Mouse (Mus musculus): ENCODE results near the gene Ralgapa2.

Ralgapa2 gene

DNA sequence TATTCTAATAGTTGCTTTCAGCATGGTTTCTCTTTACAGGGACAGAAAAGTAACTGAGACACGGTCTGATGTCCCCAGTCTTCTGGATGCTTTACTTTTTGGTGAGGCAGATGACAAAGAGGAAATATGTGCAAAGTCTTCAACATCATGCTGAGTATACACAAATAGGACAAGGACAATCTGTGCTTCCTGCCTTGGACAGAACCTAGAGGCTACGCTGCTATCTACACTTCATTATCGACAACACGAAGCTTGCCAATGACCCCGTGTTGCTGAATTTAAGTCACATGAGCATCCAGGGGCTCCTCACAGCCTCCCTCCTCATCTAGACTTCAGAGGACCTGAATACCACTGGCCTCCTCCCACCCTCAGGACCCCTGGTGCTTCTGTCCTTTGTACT lies 161.9 kb downstream of the Ralgapa2 start:
- WGBS: 93% methylated on average over 5 of the region's 5 CpGs

DNA sequence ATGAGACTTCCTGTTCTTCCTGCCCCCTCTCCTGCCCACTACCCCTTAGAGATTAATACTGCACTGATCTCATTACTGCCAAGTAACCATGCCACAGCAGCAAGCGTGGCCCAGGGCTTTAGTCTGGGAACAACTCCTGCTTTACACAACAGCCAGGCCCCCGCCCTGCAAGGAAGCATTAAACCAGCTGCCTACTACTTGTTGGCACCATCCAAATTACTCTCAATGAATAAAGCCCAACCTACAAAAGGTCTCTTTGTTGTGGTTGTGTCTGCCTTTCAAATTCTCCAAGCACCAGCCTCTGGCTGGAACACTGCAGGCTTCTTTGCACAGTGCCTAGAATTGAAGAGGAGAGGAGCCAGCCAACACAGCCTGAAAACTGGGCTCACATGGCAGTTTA lies 164.2 kb downstream of the Ralgapa2 start:
- 61% methylated on average over 2 of the region's 2 CpGs for WGBS

DNA sequence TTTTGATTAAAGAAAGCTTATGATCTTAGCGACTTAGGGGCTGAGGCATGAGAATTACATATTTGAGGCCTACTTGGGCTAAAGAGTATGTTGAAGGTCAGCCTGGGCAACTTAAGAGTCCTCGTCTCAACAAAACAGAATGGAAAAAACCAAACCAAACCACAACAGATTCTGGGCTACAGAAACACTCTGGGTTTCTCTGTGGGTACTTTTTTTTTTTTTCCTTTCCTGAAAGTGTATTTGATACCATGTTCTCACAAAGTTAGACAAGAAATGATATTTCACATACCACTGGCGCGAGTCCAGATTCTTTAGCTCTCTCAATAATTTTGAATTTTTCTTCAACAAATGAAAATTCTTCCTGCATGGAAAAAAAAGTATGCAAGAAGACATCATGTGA lies 172.1 kb downstream of the Ralgapa2 start:
- WGBS: over 99% methylated on average over 4 of the region's 4 CpGs

DNA sequence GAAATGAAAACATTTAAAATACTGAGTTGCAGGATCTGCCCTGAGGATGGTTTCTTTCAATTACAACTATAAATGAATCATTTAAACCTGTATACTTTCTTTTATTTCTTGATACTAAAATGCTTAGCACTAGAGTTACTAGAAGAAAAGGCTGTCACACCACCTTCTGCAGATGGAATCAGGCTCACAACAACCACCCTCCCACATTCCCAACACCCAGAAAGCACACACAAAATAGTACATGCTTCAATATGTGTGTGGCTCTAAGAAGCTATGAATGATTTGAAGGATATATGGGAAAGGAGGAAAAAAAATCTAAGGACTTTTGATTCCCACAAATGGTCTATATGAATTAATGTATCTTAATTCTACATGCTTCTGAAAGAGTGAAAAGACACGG lies 174.6 kb downstream of the Ralgapa2 start:
- WGBS: 42% methylated on average over 1 of the region's 1 CpGs

DNA sequence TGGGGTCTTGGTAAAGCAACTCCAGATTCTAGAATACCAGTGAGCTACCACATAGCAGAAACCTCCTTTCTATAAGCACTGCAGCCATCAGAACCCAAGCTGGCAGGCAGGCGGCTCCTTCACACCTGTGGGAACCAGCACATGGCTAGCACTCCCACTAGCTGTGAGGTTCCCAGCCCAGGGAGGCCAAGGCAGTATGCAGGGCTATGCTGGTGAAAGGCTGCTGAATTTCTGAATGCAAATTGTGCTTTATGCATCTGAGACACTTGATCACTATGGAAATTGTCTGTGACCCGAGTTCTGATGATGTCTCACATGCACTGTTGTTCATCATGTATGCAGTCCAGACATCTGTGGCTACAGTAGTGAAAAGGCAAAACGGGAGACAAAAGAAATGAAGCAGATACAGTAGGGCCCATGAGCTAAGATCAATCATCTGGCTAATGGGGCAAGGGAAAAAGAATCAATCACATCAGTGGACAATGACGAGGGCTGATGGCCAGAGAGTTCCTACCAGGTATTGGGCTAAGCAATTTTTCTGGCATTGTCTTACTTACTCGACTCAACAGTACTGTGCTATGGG lies 180.2 kb downstream of the Ralgapa2 start:
- 78% methylated on average over 5 of the region's 5 CpGs for WGBS

DNA sequence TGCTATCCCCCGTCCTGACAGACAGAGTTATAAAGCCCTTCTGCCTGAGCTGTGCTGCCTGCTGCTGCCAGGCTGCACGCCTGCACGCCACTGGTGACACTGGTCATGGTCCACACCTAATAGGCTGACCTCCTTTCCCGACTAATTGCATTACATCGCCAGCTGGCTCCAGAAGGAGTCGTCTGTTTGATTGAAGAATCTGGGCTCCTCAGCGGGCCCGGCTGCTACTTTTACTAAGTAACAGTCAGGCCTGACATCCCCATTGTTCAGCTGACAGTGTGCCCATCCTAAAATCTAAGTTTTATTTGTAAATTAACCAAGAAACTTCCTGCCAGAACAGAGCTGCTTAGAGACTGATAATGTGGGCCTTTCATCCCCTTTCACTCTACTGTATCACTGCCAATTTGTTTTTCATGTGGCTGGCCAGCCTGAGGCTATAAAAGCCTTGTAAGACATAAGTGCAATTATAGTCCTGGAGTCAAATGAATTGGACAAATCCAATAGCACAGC lies 181.3 kb downstream of the Ralgapa2 start:
- WGBS: 57% methylated on average over 8 of the region's 8 CpGs

DNA sequence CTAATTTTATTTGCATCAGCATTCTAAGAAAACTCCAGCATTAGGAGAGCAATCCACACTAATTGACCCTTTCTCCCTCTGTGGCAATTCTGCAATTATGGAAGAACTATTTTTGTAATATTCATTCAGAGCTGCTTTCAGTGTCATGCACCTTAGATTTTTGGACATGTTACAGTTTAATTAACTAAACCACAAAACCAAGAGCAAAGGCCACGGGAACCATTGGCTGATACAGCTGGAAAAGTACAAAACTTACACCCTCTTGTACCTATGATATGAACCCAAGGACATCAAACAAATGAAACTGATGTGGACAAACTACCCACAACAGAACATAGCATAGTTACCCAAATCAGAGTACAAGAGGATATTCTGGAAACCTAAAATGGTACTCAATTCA lies 182.0 kb downstream of the Ralgapa2 start:
- 91% methylated on average over 1 of the region's 1 CpGs for WGBS

DNA sequence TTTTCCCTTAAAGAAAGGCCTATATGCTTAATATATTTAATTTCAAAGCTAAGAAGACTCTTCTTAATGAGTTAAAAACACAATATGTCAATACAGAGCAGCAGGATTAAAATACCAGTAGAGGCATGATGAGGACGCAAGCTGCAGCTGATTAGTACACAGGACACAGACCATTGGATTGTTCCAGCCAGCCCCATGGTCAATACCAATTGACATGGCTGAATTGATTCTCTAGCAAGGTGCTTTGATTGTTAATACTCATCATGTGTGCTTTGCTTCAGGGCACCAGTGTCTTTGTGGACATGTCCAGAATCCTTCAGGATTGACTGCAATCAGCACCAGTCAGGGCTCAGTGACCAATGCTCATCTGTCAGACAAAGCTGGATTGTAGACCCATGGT lies 185.5 kb downstream of the Ralgapa2 start:
- WGBS: 98% methylated on average over 1 of the region's 1 CpGs

DNA sequence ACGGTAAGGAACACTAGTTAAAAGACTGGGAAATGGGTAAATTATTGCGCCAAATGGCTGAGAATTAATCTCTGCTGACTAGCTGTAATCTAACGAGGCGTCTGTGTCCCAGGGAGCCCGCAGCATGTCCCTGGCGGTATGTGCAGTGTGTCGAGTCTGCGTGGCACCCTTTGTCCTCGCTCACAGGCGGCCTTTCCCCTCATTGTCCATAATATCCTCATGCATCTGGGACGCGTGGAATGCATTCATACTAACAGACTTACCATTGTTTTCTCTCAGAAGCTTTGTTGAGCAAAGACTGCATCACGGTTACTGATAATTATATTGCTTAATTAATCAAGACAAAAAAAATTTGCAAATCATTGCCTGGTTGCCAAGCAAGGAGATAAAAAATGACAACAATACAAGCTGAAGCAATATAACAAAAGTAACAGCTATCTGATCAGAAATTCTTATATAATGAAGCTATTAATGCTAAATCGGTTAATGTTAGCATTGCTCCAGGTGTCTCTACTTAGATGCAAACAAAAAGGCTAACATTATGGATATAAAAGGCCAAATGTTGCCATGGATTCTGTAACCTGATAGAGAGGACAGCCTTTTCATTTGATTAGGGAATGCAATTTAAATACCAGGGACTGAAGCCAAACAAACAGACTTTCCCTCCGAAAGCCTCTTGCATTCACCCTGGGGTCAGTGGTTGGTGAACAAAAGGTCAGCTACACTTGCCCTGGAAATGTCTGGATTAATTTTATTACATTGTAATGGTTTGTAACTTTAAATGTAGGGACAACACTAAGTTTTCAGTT lies 187.0 kb downstream of the Ralgapa2 start:
- 66% methylated on average over 15 of the region's 15 CpGs for WGBS

DNA sequence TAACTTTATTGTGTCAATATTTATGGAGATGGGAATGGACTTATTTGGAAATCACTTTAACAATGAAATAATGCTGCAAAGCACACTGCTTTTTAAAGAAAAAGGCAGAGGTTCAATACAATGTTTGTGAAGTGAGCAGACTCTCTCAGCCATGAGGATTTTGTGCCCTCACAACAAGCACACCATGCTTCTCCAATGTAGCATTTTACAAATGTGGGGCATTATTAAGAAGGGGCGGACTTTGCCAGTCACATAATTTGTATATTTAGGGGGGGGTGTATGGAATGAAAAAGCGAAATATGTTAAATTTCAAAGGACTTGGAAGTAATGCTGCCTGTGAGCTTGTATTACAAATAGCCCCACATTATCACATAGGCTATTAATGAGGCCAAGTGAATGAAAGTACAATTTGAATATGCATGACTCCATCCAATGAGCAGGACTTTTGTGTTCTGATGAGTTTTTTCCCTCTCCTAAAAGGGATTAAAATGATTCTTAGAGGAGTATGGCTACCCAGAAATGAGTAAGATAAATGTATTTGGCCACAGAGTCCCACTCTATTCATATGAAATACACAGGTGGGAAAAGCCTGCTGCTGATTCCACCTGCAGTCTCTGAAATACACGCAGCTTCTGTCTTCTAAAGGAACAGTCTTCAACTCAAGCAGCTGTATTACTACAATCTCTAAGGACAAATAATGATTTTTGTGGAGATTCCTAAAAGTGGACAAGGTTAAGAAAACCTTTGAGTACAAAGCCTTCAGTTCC lies 187.8 kb downstream of the Ralgapa2 start:
- WGBS: 85% methylated on average over 3 of the region's 3 CpGs

DNA sequence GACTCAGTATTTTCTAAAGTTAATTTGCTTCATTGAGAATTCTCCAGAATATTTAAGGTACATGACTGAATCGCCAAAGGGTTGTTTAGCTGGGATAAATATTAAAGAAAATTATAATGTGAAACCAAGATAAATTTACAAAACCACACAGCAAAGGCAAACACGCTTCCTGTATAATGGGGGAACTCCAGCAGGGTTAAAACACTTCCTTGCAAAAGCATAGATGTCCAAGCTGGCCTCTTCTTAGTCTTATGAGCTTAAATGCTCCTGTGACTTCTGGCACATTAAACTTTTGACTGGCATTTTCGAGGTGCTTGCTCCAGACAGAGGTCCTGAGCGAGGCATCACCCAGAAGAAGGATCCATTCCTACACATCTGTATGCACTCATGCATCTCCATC lies 188.6 kb downstream of the Ralgapa2 start:
- 92% methylated on average over 4 of the region's 4 CpGs for WGBS

DNA sequence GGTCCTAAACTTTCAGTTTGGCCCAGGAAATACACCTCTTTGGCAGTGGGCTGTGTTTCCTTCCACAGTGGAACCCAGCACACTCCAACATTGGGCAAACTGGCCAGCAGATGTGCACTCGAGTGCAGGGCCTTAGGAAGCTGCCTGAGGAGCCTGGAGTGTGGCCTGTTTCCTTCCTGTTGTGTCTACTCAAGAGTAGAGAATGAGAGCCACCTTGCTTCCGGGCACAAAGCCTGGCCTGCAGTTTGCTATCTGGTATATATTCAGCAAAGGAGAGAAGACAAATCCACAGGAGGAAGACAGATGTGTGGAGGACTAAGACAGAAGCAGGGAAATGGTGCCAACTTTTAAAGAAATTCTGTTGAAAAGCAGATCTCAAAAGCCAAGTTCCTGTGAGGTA lies 189.4 kb downstream of the Ralgapa2 start:
- 62% methylated on average over 2 of the region's 2 CpGs for WGBS

DNA sequence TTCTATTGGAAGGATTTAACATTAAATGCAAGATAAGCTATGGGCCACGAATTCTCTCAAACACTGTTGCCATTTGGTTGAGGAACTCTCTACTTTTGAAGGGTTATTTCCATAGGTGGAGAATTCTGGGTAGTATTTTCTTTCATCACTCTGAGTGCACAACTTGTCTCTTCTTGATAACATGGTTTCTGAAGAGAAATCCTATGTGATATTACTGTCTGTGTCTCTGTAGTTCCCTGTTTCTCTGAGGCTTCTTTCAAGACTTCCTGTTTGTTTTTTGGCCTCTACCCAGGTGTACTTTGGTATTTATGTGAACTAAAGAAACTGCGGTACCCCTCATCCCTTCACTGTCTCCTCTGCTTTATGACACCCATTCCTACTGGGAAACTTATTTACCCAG lies 190.1 kb downstream of the Ralgapa2 start:
- WGBS: 94% methylated on average over 2 of the region's 2 CpGs

DNA sequence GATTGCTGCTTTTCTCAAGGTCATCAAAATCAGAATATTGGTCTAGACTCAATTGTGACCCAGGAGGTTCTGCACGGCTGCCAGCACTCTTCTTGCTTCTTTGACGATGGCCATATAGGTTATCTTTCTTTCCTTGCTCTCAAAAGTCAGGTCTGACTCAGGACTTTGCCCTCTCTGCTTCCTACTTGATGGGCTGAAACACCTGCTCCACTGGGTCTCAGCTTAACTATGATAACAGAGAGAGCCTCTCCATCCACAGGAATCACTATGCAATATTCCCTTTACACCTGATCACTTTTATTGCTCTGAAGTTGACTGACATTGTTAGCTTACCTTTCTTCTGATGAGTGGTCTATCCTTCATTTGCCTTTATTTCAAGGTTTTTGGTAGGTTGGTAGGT lies 191.5 kb downstream of the Ralgapa2 start:
- WGBS: 100% methylated on average over 2 of the region's 2 CpGs

DNA sequence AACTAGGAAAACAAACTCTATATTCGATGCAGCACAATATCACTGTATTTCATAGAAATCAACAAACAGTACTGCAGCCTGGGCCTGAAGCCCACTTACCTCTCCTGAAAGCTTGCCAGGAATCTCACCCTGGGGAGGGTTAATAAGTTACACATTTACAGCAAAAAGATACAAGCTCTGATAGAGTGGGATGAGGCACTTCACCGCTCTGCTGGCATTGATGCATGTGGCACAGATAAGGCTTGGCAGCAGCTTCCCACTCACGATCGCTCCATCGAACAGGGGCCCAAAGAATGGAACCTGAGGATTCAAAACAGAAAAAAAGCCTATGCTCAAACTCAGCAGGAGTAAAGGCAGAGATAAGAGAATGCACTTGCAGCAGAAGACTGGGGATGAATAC lies 197.4 kb downstream of the Ralgapa2 start:
- WGBS: 68% methylated on average over 5 of the region's 5 CpGs

DNA sequence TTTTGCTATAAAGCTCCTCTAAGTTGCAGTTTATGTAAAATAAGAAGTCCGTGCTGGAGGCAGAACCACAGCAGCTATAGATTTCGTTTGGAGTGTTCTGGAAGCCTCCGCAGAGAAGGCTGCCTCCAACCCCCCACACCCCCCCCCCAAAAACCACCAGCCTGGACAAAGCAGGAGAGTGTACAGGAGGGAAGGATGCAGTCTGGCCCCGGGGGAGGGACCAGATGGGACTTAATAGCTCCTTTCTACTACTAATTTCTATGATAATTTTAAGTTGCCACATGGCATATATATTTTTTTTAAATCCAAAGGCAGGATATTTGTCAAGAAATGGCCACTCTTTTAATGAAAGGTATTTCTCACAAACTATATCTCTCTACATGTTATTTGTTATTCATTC lies 198.3 kb downstream of the Ralgapa2 start:
- 94% methylated on average over 4 of the region's 4 CpGs for WGBS

DNA sequence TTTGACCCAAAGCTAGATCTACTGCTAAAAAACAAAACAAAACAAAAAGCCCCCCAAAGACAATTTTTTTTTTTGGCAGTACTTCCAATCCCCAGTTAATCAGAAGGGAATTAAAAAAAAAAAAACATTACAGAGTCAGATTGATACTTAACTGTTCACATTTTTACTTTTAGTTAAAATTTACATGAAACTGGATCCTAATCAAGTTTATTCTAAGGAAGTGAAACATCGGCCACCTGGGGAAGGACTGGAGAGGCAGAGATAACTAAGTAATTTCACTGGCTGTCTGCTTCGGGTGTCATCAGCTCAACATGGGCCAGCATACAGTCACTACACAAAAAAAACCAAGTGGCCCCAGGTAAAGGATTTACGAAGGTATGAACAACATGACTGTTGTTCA lies 201.4 kb downstream of the Ralgapa2 start:
- WGBS: 76% methylated on average over 3 of the region's 3 CpGs

DNA sequence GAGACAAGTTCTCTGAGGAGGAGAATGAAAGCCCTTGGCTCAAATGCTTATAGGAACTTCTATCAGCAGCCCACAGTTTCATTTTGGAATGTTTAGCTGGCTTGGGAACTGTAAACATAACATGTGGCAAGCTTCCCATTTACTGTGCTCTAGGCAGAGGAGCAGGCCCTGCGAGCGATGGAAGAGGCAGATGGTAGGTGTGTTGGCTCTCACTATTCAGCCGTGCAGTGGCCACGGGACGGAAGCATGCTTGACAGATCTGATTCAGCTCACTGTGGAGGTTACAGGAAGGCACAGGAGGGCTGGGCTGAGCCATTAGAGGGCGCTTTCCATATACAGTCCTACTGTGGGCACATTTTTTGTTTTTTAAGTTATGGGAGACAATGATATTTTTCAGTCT lies 201.9 kb downstream of the Ralgapa2 start:
- WGBS: 47% methylated on average over 6 of the region's 6 CpGs

DNA sequence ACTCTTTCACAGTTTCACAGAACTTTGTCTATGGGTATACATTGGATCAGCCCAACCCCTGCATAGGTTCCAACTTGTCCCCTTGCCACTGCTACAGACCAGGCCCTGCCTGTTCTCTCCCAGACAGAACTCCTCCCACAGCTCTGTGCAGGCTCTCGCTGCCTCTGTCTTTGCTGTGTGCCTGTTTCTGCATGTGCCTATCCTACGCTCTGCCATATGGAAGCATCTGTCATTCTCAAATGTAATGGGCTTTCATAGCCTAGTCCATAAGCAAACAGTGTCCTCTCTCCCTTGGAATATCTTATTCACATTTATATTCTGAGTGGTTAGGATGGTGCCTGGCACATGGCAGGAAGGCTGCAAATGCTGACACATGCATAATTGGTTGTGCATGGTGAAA lies 202.7 kb downstream of the Ralgapa2 start:
- 63% methylated on average over 2 of the region's 2 CpGs for WGBS

DNA sequence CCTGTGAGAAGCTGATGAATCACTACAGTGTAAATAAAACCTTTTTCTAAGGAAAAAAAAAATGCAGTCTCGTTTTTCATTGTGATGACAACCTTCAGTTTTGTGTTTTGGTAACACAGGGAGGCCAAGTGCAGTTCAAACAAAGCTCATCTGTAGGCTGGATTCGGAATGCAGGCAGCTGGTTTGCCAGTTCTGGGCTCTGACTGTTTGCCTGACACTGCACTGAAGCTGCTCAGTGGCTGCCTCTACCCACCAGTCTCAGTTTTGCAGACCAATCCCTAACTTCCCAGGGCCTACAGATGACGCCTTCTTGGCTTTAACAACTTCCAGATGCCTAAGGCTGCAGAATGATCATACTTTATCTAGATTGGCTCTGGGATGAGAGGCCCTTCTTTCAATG lies 205.1 kb downstream of the Ralgapa2 start:
- WGBS: 59% methylated on average over 3 of the region's 3 CpGs

DNA sequence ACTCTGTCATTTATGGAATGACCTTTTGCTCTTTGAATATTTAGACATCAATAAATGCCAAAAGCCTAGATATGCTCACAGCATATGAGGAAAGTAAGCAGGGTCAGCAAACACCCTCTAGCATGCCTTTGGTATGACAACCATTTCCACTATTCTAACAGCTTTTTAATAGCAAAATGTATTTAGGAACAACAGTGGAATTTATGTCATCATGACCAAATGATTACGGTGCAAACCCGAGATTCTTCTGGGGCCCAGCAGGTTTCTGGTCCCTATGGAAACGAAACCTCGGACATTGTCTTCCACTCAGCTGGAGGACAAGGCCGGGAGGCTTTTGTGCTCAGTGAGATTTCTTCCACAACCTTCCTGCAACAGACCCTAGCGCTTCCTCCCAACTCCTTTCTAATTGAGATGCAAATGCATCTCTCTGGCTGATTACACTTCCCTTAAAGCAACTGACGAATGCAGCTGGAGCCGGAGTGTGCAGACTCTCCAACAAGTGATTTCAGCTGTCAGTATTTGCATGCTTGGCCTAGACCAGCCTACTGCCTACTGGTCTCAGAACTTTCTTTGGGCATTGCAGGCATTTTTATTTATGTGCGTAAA lies 209.9 kb downstream of the Ralgapa2 start:
- 69% methylated on average over 9 of the region's 9 CpGs for WGBS

DNA sequence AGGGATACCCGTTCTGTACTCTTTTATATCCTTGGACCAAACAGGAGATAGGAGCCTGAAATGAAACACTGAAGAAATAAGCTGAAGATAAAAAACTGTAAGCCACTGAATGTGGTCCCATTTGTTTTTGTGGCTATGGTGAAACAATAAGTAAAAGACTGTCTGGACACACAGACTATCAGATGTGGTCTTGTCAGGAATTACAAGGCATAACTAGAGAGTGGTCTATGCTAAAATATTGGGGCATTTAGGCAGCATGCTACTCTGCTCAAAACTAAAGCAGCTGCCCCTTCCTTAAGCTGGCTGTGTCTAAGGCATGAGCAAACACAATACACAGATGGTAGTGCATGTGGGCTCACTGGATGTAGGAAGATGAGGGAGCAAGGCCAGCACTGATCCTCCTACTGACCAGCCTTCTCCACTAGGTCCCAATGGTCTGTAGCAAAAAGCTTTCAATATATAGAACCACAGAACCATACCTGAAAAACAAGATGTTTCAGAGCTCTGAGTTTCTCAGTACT lies 211.6 kb downstream of the Ralgapa2 start:
- 73% methylated on average over 1 of the region's 1 CpGs for WGBS
